Mouse (Mus musculus) lung, postnatal 0 days (tissue): ENCODE data around the gene Cdc42bpb.

Experiments
- CTCF ChIP-seq: IDR thresholded peaks from 2 replicates; pipeline ENCODE4 v1.5.1; 2016; ENCODE audit warnings: antibody characterized with exemption, mild to moderate bottlenecking
- EP300 ChIP-seq: IDR thresholded peaks from 2 replicates; pipeline ENCODE4 v1.6.1; 2016; ENCODE audit warnings: antibody characterized with exemption, mild to moderate bottlenecking, control low read depth

- TF ChIP-seq EP300, result no peak
- no peak for TF ChIP-seq CTCF
Measured at GRCm38 (mm10) chr12:111374727-111375126, 2.8 kb downstream of the Cdc42bpb start.
